Mouse (Mus musculus) splenic B cell, adult 2 months (primary cell): Measurements from ENCODE around the gene Gm44805.

ENCODE experiments used
- DNase-seq: peaks from one replicate; pipeline ENCODE4 v3.0.0-alpha.2; 2011; ENCODE audit warnings: low read depth, low spot score
- H3K27me3 ChIP-seq: 2 replicates; pipeline ENCODE4 v1.6.1; 2012; ENCODE audit warnings: mild to moderate bottlenecking, low read length, moderate library complexity, mixed read lengths; ENCODE audit not compliant: control insufficient read depth, poor library complexity, insufficient read depth, severe bottlenecking
- H3K36me3 ChIP-seq: 2 replicates; pipeline ENCODE4 v1.6.1; 2012; ENCODE audit warnings: mild to moderate bottlenecking, low read length, moderate library complexity, mixed read lengths; ENCODE audit not compliant: control insufficient read depth, poor library complexity, insufficient read depth, severe bottlenecking

The Gm44805 gene

GRCm38 (mm10) chr7:19681202-19681694 is at the start of gene Gm44805, which contains the start of gene Apoc4:
TSS of gene Gm44805 (minus strand) at chr7:19681423.
TSS of gene Apoc4 (minus strand) at chr7:19681479.
- H3K27me3 ChIP-seq = no peaks in the 10 kb centered on the region
- no peaks in the 10 kb centered on the region for H3K36me3 ChIP-seq
- no peak for DNase-seq

- H3K36me3 ChIP-seq = no peaks in the 10 kb centered on the region
Observed at GRCm38 (mm10) chr7:19726541-19726940, 45.3 kb upstream of the Gm44805 start.

GRCm38 (mm10) chr7:19724167-19724566 is 42.9 kb upstream of the Gm44805 start:
- Histone ChIP-seq H3K36me3 (no peaks in the 10 kb centered on the region), H3K27me3 (no peaks in the 10 kb centered on the region)
- no peak for DNase-seq

More at GRCm38 (mm10) chr7:19726541-19726940, 45.3 kb upstream of the Gm44805 start:
- H3K27me3 ChIP-seq = no peaks in the 10 kb centered on the region
- DNase-seq = peak; percentile 18

GRCm38 (mm10) chr7:19722754-19723195 is 41.6 kb upstream of the Gm44805 start:
- no peaks in the 10 kb centered on the region for H3K36me3 ChIP-seq

GRCm38 (mm10) chr7:19719200-19719599 is 38.0 kb upstream of the Gm44805 start:
- no peak for DNase-seq
- H3K27me3 ChIP-seq = no peaks in the 10 kb centered on the region

More at GRCm38 (mm10) chr7:19722754-19723195, 41.6 kb upstream of the Gm44805 start:
- no peak for DNase-seq
- no peaks in the 10 kb centered on the region for H3K27me3 ChIP-seq

GRCm38 (mm10) chr7:19718297-19718952 is 37.2 kb upstream of the Gm44805 start:
- no peak for DNase-seq

More at GRCm38 (mm10) chr7:19719200-19719599, 38.0 kb upstream of the Gm44805 start:
- H3K36me3 ChIP-seq = no peaks in the 10 kb centered on the region

GRCm38 (mm10) chr7:19717346-19717745 is 36.1 kb upstream of the Gm44805 start:
- no peak for DNase-seq
- H3K27me3 ChIP-seq = no peaks in the 10 kb centered on the region
- H3K36me3 ChIP-seq = peaks cover 2% of the 10 kb centered on the region; the same call in 1 of the 2 replicates

More at GRCm38 (mm10) chr7:19718297-19718952, 37.2 kb upstream of the Gm44805 start:
- Histone ChIP-seq H3K36me3 (peaks cover 2% of the 10 kb centered on the region; the same call in 1 of the 2 replicates), H3K27me3 (no peaks in the 10 kb centered on the region)

- no peak for DNase-seq
- Histone ChIP-seq H3K36me3 (peaks cover 2% of the 10 kb centered on the region; the same call in 1 of the 2 replicates), H3K27me3 (no peaks in the 10 kb centered on the region)
Observed at GRCm38 (mm10) chr7:19716822-19717221, 35.6 kb upstream of the Gm44805 start.

- H3K36me3 ChIP-seq = peaks cover 4% of the 10 kb centered on the region; the same call in 1 of the 2 replicates
- DNase-seq = no peak
- H3K27me3 ChIP-seq = no peaks in the 10 kb centered on the region
Observed at GRCm38 (mm10) chr7:19716055-19716682, 34.9 kb upstream of the Gm44805 start.

- no peaks in the 10 kb centered on the region for H3K27me3 ChIP-seq
- H3K36me3 ChIP-seq = peaks cover 6% of the 10 kb centered on the region
- DNase-seq = peak; percentile 100
Observed at GRCm38 (mm10) chr7:19715239-19716054, 34.2 kb upstream of the Gm44805 start, which contains the start of gene Tomm40. TSS of gene Tomm40 (minus strand) at chr7:19715438.

GRCm38 (mm10) chr7:19714836-19715235 is 33.6 kb upstream of the Gm44805 start:
- DNase-seq = no peak
- peaks cover 7% of the 10 kb centered on the region for H3K36me3 ChIP-seq

GRCm38 (mm10) chr7:19713598-19713997 is 32.4 kb upstream of the Gm44805 start:
- Histone ChIP-seq H3K27me3 (no peaks in the 10 kb centered on the region), H3K36me3 (peaks cover 7% of the 10 kb centered on the region)
- DNase-seq = no peak

More at GRCm38 (mm10) chr7:19714836-19715235, 33.6 kb upstream of the Gm44805 start:
- H3K27me3 ChIP-seq = no peaks in the 10 kb centered on the region

GRCm38 (mm10) chr7:19713196-19713595 is 32.0 kb upstream of the Gm44805 start:
- Histone ChIP-seq H3K36me3 (peaks cover 7% of the 10 kb centered on the region), H3K27me3 (no peaks in the 10 kb centered on the region)
- peak; percentile 72 for DNase-seq

- DNase-seq = peak; percentile 31
- no peaks in the 10 kb centered on the region for H3K27me3 ChIP-seq
- H3K36me3 ChIP-seq = peaks cover 9% of the 10 kb centered on the region
Observed at GRCm38 (mm10) chr7:19712414-19712813, 31.2 kb upstream of the Gm44805 start.
